Mouse (Mus musculus) C2C12 (cell line): ENCODE measurements around the gene Tle4. TPM values are rescaled to one million over a fixed set of nuclear protein-coding genes. Genes with fewer than 3 reads are reported as not detected.

Experiments
- H3K27me3 ChIP-seq: one replicate; pipeline ENCODE4 v1.6.1; 2011; ENCODE audit not compliant: control insufficient read depth, insufficient read depth, insufficient read length
- H3K36me3 ChIP-seq: one replicate; pipeline ENCODE4 v1.6.1; 2011; ENCODE audit not compliant: control insufficient read depth, insufficient read depth
- H3K4me3 ChIP-seq: one replicate; pipeline ENCODE4 v1.5.1; 2011; ENCODE audit warnings: mild to moderate bottlenecking, control low read depth; ENCODE audit not compliant: poor library complexity, insufficient read depth, severe bottlenecking
- H3K79me2 ChIP-seq: one replicate; pipeline ENCODE4 v1.6.1; 2011; ENCODE audit not compliant: control insufficient read depth, insufficient read depth
- H3K79me3 ChIP-seq: one replicate; pipeline ENCODE4 v1.6.1; 2011; ENCODE audit warnings: low read depth, control low read depth
- H3ac ChIP-seq: one replicate; pipeline ENCODE3; 2011; ENCODE audit warnings: low read depth; ENCODE audit not compliant: control insufficient read depth, insufficient read length
- CEBPB ChIP-seq: IDR thresholded peaks from one replicate; pipeline ENCODE4 v1.6.1; 2011; ENCODE audit warnings: low read depth, mild to moderate bottlenecking, control low read depth, moderate library complexity
- CTCF ChIP-seq: IDR thresholded peaks from one replicate; pipeline ENCODE4 v1.5.1; 2011; ENCODE audit not compliant: control insufficient read depth, insufficient read depth, insufficient read length
- FOSL1 ChIP-seq: IDR thresholded peaks from one replicate; pipeline ENCODE4 v1.8.0; 2011; ENCODE audit warnings: mild to moderate bottlenecking, low read length; ENCODE audit not compliant: poor library complexity, insufficient read depth, severe bottlenecking
- MAX ChIP-seq: IDR thresholded peaks from one replicate; pipeline ENCODE4 v1.6.1; 2011; ENCODE audit warnings: mild to moderate bottlenecking, control low read depth
- MYOD1 ChIP-seq: IDR thresholded peaks from one replicate; pipeline ENCODE4 v1.6.1; 2011; ENCODE audit warnings: low read depth; ENCODE audit not compliant: control insufficient read depth, insufficient read length
- MYOG ChIP-seq: IDR thresholded peaks from one replicate; pipeline ENCODE4 v1.6.1; 2011; ENCODE audit not compliant: control insufficient read depth, insufficient read length; ENCODE audit errors: extremely low read depth
- USF1 ChIP-seq: IDR thresholded peaks from one replicate; pipeline ENCODE4 v1.6.1; 2011; ENCODE audit warnings: low read depth, mild to moderate bottlenecking, control low read depth, moderate library complexity
- polyA plus RNA-seq: library from polyadenylated mRNA; unstranded; fragments of >200 nt; fragmentation: generic; extraction: Trizol; gene quantifications from one replicate; pipeline ENCODE4 v1.2.1, GENCODE M21; 2012; ENCODE audit warnings: missing spikeins

Gene Tle4
- polyA plus RNA-seq, 1 experiment, result 0.95 TPM

GRCm38 (mm10) chr19:14586171-14586570, 11.7 kb downstream of the Tle4 start:
- H3ac ChIP-seq, result no peak overlapping the region
- H3K36me3 ChIP-seq, result no peaks in the 10 kb centered on the region
- no peaks in the 10 kb centered on the region for H3K79me2 ChIP-seq
- H3K4me3 ChIP-seq, result no peak overlapping the region
- no peaks in the 10 kb centered on the region for H3K27me3 ChIP-seq
- no peaks in the 10 kb centered on the region for H3K79me3 ChIP-seq
- no peak for TF ChIP-seq MYOD1
- TF ChIP-seq FOSL1, result no peak
- no peak for TF ChIP-seq MYOG
- TF ChIP-seq MAX, result no peak
- TF ChIP-seq CTCF, result no peak
- TF ChIP-seq USF1, result no peak
- no peak for TF ChIP-seq CEBPB

GRCm38 (mm10) chr19:14585731-14586130, 12.1 kb downstream of the Tle4 start:
- no peak for TF ChIP-seq USF1
- no peak for TF ChIP-seq CEBPB
- TF ChIP-seq MYOG, result no peak
- TF ChIP-seq CTCF, result no peak
- no peak for TF ChIP-seq MAX
- no peak for TF ChIP-seq FOSL1
- TF ChIP-seq MYOD1, result no peak
- H3K36me3 ChIP-seq, result no peaks in the 10 kb centered on the region
- H3K4me3 ChIP-seq, result no peak overlapping the region
- no peaks in the 10 kb centered on the region for H3K79me3 ChIP-seq
- no peak overlapping the region for H3ac ChIP-seq
- no peaks in the 10 kb centered on the region for H3K79me2 ChIP-seq
- no peaks in the 10 kb centered on the region for H3K27me3 ChIP-seq

GRCm38 (mm10) chr19:14585235-14585634, 12.6 kb downstream of the Tle4 start:
- H3K36me3 ChIP-seq, result no peaks in the 10 kb centered on the region
- H3K4me3 ChIP-seq, result no peak overlapping the region

GRCm38 (mm10) chr19:14578698-14579097, 19.2 kb downstream of the Tle4 start:
- Histone ChIP-seq H3K36me3 (no peaks in the 10 kb centered on the region), H3K79me3 (no peaks in the 10 kb centered on the region), H3ac (no peak overlapping the region), H3K27me3 (no peaks in the 10 kb centered on the region), H3K79me2 (no peaks in the 10 kb centered on the region), H3K4me3 (no peak overlapping the region)
- TF ChIP-seq CTCF (no peak), USF1 (no peak), MYOD1 (no peak), CEBPB (no peak), MYOG (no peak), MAX (no peak), FOSL1 (no peak)

More at GRCm38 (mm10) chr19:14585235-14585634, 12.6 kb downstream of the Tle4 start:
- Histone ChIP-seq H3K79me3 (no peaks in the 10 kb centered on the region), H3K27me3 (no peaks in the 10 kb centered on the region), H3ac (no peak overlapping the region), H3K79me2 (no peaks in the 10 kb centered on the region)
- TF ChIP-seq FOSL1 (no peak), CTCF (no peak)

GRCm38 (mm10) chr19:14578016-14578415, 19.8 kb downstream of the Tle4 start:
- Histone ChIP-seq H3K4me3 (no peak overlapping the region), H3ac (no peak overlapping the region), H3K79me2 (no peaks in the 10 kb centered on the region), H3K79me3 (no peaks in the 10 kb centered on the region), H3K36me3 (no peaks in the 10 kb centered on the region), H3K27me3 (no peaks in the 10 kb centered on the region)
- TF ChIP-seq USF1 (no peak), CTCF (no peak), MYOD1 (no peak), MAX (no peak), FOSL1 (no peak), CEBPB (no peak), MYOG (no peak)

- TF ChIP-seq MYOD1, result no peak
- no peak for TF ChIP-seq CTCF
- TF ChIP-seq FOSL1, result no peak
- no peak for TF ChIP-seq MYOG
- no peak for TF ChIP-seq CEBPB
- no peak for TF ChIP-seq USF1
- Histone ChIP-seq H3ac (no peak overlapping the region), H3K79me3 (no peaks in the 10 kb centered on the region), H3K4me3 (no peak overlapping the region), H3K36me3 (no peaks in the 10 kb centered on the region), H3K79me2 (no peaks in the 10 kb centered on the region), H3K27me3 (no peaks in the 10 kb centered on the region)
These were observed 21.5 kb downstream of the Tle4 start for GRCm38 (mm10) chr19:14576311-14576710.

GRCm38 (mm10) chr19:14568879-14569278, 29.0 kb downstream of the Tle4 start:
- Histone ChIP-seq H3K79me3 (no peaks in the 10 kb centered on the region), H3K27me3 (no peaks in the 10 kb centered on the region), H3K79me2 (no peaks in the 10 kb centered on the region), H3K36me3 (no peaks in the 10 kb centered on the region), H3ac (no peak overlapping the region), H3K4me3 (no peak overlapping the region)
- TF ChIP-seq USF1 (no peak), CTCF (no peak), MAX (no peak), MYOD1 (no peak), FOSL1 (no peak), CEBPB (no peak), MYOG (no peak)
